Mouse (Mus musculus) limb, embryonic 12.5 days (tissue): ENCODE results near the gene Pip4k2a. TPM values are rescaled to one million over a fixed set of nuclear protein-coding genes. Genes with fewer than 3 reads are reported as not detected.

Experiments used
- ATAC-seq: fragments of 200-750 bp; cut with Nextera tagmentation; 2 replicates; pipeline ENCODE4 v1.8.0; 2017; ENCODE audit warnings: low read depth, moderate TSS enrichment; ENCODE audit not compliant: insufficient number of reproducible peaks, insufficient read depth, low FRiP score, low TSS enrichment
- H3K27ac ChIP-seq: fragments of 300-500 bp; sonication (generic); 2 replicates; pipeline ENCODE4 v1.5.1; 2016; ENCODE audit warnings: mild to moderate bottlenecking, moderate library complexity
- H3K27me3 ChIP-seq: fragments of 300-500 bp; sonication (generic); 2 replicates; pipeline ENCODE4 v1.6.1; 2016; ENCODE audit warnings: mild to moderate bottlenecking, moderate library complexity
- H3K36me3 ChIP-seq: fragments of 300-500 bp; sonication (generic); 2 replicates; pipeline ENCODE4 v1.6.1; 2016; ENCODE audit warnings: mild to moderate bottlenecking, moderate library complexity
- H3K4me1 ChIP-seq: fragments of 300-500 bp; sonication (generic); replicated peaks from 2 replicates; pipeline ENCODE4 v1.6.1; 2016
- H3K4me2 ChIP-seq: fragments of 300-500 bp; sonication (generic); 2 replicates; pipeline ENCODE4 v1.6.1; 2016; ENCODE audit warnings: mild to moderate bottlenecking, moderate library complexity
- H3K4me3 ChIP-seq: fragments of 300-500 bp; sonication (generic); replicated peaks from 2 replicates; pipeline ENCODE4 v1.5.1; 2016; ENCODE audit warnings: mild to moderate bottlenecking
- H3K9ac ChIP-seq: fragments of 300-500 bp; sonication (generic); replicated peaks from 2 replicates; pipeline ENCODE4 v1.6.1; 2016; ENCODE audit warnings: mild to moderate bottlenecking, moderate library complexity
- H3K9me3 ChIP-seq: fragments of 300-500 bp; sonication (generic); 2 replicates; pipeline ENCODE4 v1.6.1; 2016; ENCODE audit warnings: mild to moderate bottlenecking, moderate library complexity
- WGBS: fragments of 180-500 bp; shearing (Covaris S2); methylation state at CpG from one replicate; pipeline ENCODE4 v1.1.7; 2016; 5-methylcytosine and 5-hydroxymethylcytosine counted together
- polyA plus RNA-seq: library from polyadenylated mRNA; unstranded; fragments of >200 nt; fragmentation: Nextera tagmentation; extraction: Ambion mirVana; gene quantifications from 2 replicates; pipeline ENCODE4 v1.2.1, GENCODE M21; 2016

Pip4k2a gene
- polyA plus RNA-seq, 1 experiment from 2014 or later = 9.9 TPM

GRCm38 (mm10) chr2:18800646-18801251 is 197.2 kb downstream of the Pip4k2a start:
- peak overlapping the region; percentile 44 for H3K4me3 ChIP-seq
- H3K9ac ChIP-seq = no peak overlapping the region
- peaks cover 23% of the 10 kb centered on the region for H3K4me1 ChIP-seq
- H3K9me3 ChIP-seq = no peaks in the 10 kb centered on the region
- H3K27me3 ChIP-seq = peaks cover 80% of the 10 kb centered on the region
- no peak overlapping the region for H3K27ac ChIP-seq
- peak overlapping the region; percentile 74 for H3K4me2 ChIP-seq
- 1% methylated on average over 24 of the region's 24 CpGs for WGBS
- 0 out of 2 replicates have a peak, but pooled peaks have one; percentile 12 for ATAC-seq
- H3K36me3 ChIP-seq = no peaks in the 10 kb centered on the region

GRCm38 (mm10) chr2:18799966-18800645 is 197.8 kb downstream of the Pip4k2a start:
- peak overlapping the region; percentile 44 for H3K4me3 ChIP-seq
- peak overlapping the region; percentile 74 for H3K4me2 ChIP-seq
- H3K9ac ChIP-seq = peak overlapping the region; percentile 52; the same call in 1 of the 2 replicates
- no peak overlapping the region for H3K27ac ChIP-seq
- ATAC-seq = peak; percentile 33; the same call in 1 of the 2 replicates
- WGBS = under 1% methylated on average over 46 of the region's 46 CpGs
- peaks cover 84% of the 10 kb centered on the region for H3K27me3 ChIP-seq
- no peaks in the 10 kb centered on the region for H3K9me3 ChIP-seq
- H3K4me1 ChIP-seq = peaks cover 23% of the 10 kb centered on the region
- no peaks in the 10 kb centered on the region for H3K36me3 ChIP-seq

- Histone ChIP-seq H3K4me1 (peaks cover 23% of the 10 kb centered on the region), H3K9ac (no peak overlapping the region), H3K27me3 (peaks cover 84% of the 10 kb centered on the region), H3K36me3 (no peaks in the 10 kb centered on the region), H3K4me3 (peak overlapping the region; percentile 44), H3K4me2 (peak overlapping the region; percentile 74), H3K9me3 (no peaks in the 10 kb centered on the region), H3K27ac (no peak overlapping the region)
- ATAC-seq = no peak
- WGBS = 11% methylated on average over 17 of the region's 17 CpGs
Measured at GRCm38 (mm10) chr2:18799265-18799965, 198.5 kb downstream of the Pip4k2a start.

- no peak overlapping the region for H3K4me3 ChIP-seq
- H3K4me2 ChIP-seq = no peak overlapping the region
Measured at GRCm38 (mm10) chr2:18797776-18798175, 200.2 kb downstream of the Pip4k2a start.

GRCm38 (mm10) chr2:18794261-18794660 is 203.7 kb downstream of the Pip4k2a start:
- Histone ChIP-seq H3K9me3 (no peaks in the 10 kb centered on the region), H3K27me3 (peaks cover 45% of the 10 kb centered on the region), H3K9ac (no peak overlapping the region), H3K4me2 (no peak overlapping the region), H3K4me1 (no peaks in the 10 kb centered on the region), H3K4me3 (no peak overlapping the region), H3K27ac (no peak overlapping the region), H3K36me3 (no peaks in the 10 kb centered on the region)
- ATAC-seq = no peak
- WGBS = 87% methylated on average over 4 of the region's 4 CpGs

More at GRCm38 (mm10) chr2:18797776-18798175, 200.2 kb downstream of the Pip4k2a start:
- Histone ChIP-seq H3K36me3 (no peaks in the 10 kb centered on the region), H3K4me1 (peaks cover 23% of the 10 kb centered on the region), H3K9ac (no peak overlapping the region), H3K27ac (no peak overlapping the region), H3K27me3 (peaks cover 79% of the 10 kb centered on the region), H3K9me3 (no peaks in the 10 kb centered on the region)
- ATAC-seq = no peak
- WGBS = 72% methylated on average over 8 of the region's 8 CpGs

Other genes with a start within 250 kb of the Pip4k2a start
- 0.14 and 0.47 TPM in 2 replicates for gene 4930426L09Rik, start 217 bp upstream of the Pip4k2a start, polyA plus RNA-seq
- gene Armc3, start 201.2 kb upstream of the Pip4k2a start, polyA plus RNA-seq = not detected in 2 replicates